In genomic region chr1:101585325-101586028, GRCm38 (mm10) we compare ENCODE assay signal across 23 mouse cellular contexts.
DNase-seq lines count a peak whose midpoint lies in the region; ATAC-seq lines count a peak whose summit lies in the region.
"Had no signal": no experiment of that assay in that cellular context is flagged by ENCODE, and none has a peak within 500 bp of the region (broad histone marks: within the 10 kb centered on the region; RNA-seq: fewer than 3 reads in every experiment).

No protein-coding gene starts in this region.

- WGBS in forebrain, embryonic 14.5 days, result 42% methylated on average over 2 of the region's 2 CpGs
- 48% methylated on average over 2 of the region's 2 CpGs for WGBS in forebrain, embryonic 12.5 days
- WGBS in neural tube, embryonic 11.5 days, result 35% methylated on average over 2 of the region's 2 CpGs
- WGBS in neural tube, embryonic 15.5 days, result 8% methylated on average over 2 of the region's 2 CpGs
- WGBS in midbrain, embryonic 14.5 days, result 31% methylated on average over 2 of the region's 2 CpGs

- DNase-seq in forebrain, embryonic 14.5 days (ENCODE audit: low spot score), result peak; percentile 1
- no peak for DNase-seq in neural tube, embryonic 11.5 days (ENCODE audit: low spot score)
- peak; percentile 49 for DNase-seq in midbrain, embryonic 14.5 days
- DNase-seq in telencephalon, adult 2 months (ENCODE audit: low read depth, low spot score), result peak; percentile 15
- DNase-seq in spleen, postnatal 10 days (ENCODE audit: low spot score in 2 of 2), result no peak
- DNase-seq in left cerebral cortex, adult 11 months (ENCODE audit: low spot score), result no peak
- DNase-seq: adrenal gland, postnatal 14 days; cerebellum, adult 9-10 months; cerebellum, postnatal 25 days; gastrocnemius, postnatal 10 days; heart, adult 18-20 months; heart, postnatal 10 days; heart, postnatal 4 days had no signal

- H3K9me3 ChIP-seq in forebrain, embryonic 14.5 days (replicated peaks; ENCODE audit: control insufficient read depth, low read length), result no peaks in the 10 kb centered on the region
- no peaks in the 10 kb centered on the region for H3K9me3 ChIP-seq in forebrain, embryonic 12.5 days
- no peaks in the 10 kb centered on the region for H3K9me3 ChIP-seq in neural tube, embryonic 11.5 days (ENCODE audit: control insufficient read depth, low read length)
- no peaks in the 10 kb centered on the region for H3K9me3 ChIP-seq in neural tube, embryonic 15.5 days (replicated peaks)
- H3K9me3 ChIP-seq in midbrain, embryonic 14.5 days (ENCODE audit: control insufficient read depth, low read length), result no peaks in the 10 kb centered on the region
- H3K9me3 ChIP-seq: embryonic facial prominence, embryonic 12.5 days; forebrain, embryonic 15.5 days; heart, embryonic 10.5 days; intestine, embryonic 15.5 days had no signal

- no peaks in the 10 kb centered on the region for H3K27me3 ChIP-seq in forebrain, embryonic 14.5 days (replicated peaks; ENCODE audit: control insufficient read depth, insufficient read depth, low read length)
- no peaks in the 10 kb centered on the region for H3K27me3 ChIP-seq in forebrain, embryonic 12.5 days
- no peaks in the 10 kb centered on the region for H3K27me3 ChIP-seq in neural tube, embryonic 11.5 days (ENCODE audit: control insufficient read depth, insufficient read depth, low read length)
- H3K27me3 ChIP-seq in neural tube, embryonic 15.5 days (replicated peaks), result no peaks in the 10 kb centered on the region
- no peaks in the 10 kb centered on the region for H3K27me3 ChIP-seq in midbrain, embryonic 14.5 days (ENCODE audit: control insufficient read depth, insufficient read depth, low read length)
- H3K27me3 ChIP-seq: CH12.LX; embryonic facial prominence, embryonic 12.5 days; forebrain, embryonic 15.5 days; intestine, embryonic 15.5 days; Patski had no signal

- no peaks in the 10 kb centered on the region for H3K36me3 ChIP-seq in forebrain, embryonic 14.5 days (ENCODE audit: control insufficient read depth, insufficient read depth, low read length)
- H3K36me3 ChIP-seq in forebrain, embryonic 12.5 days (replicated peaks), result no peaks in the 10 kb centered on the region
- no peaks in the 10 kb centered on the region for H3K36me3 ChIP-seq in neural tube, embryonic 11.5 days (ENCODE audit: control insufficient read depth, insufficient read depth, low read length)
- no peaks in the 10 kb centered on the region for H3K36me3 ChIP-seq in neural tube, embryonic 15.5 days
- H3K36me3 ChIP-seq in midbrain, embryonic 14.5 days (ENCODE audit: control insufficient read depth, insufficient read depth, low read length), result no peaks in the 10 kb centered on the region
- H3K36me3 ChIP-seq: embryonic facial prominence, embryonic 12.5 days; forebrain, embryonic 15.5 days; heart, embryonic 10.5 days; intestine, embryonic 15.5 days had no signal

- H3K4me2 ChIP-seq in forebrain, embryonic 14.5 days (ENCODE audit: low read length), result no peak overlapping the region
- H3K4me2 ChIP-seq in forebrain, embryonic 12.5 days, result no peak overlapping the region
- H3K4me2 ChIP-seq in neural tube, embryonic 11.5 days (ENCODE audit: low read depth), result no peak overlapping the region
- H3K4me2 ChIP-seq in neural tube, embryonic 15.5 days, result no peak overlapping the region
- H3K4me2 ChIP-seq in midbrain, embryonic 14.5 days (ENCODE audit: low read length), result no peak overlapping the region
- H3K4me2 ChIP-seq: embryonic facial prominence, embryonic 12.5 days; forebrain, embryonic 15.5 days; hindbrain, embryonic 14.5 days; intestine, embryonic 15.5 days had no signal

- no peak overlapping the region for H3K27ac ChIP-seq in forebrain, embryonic 14.5 days (ENCODE audit: low read depth, low read length)
- H3K27ac ChIP-seq in forebrain, embryonic 12.5 days, result no peak overlapping the region
- no peak overlapping the region for H3K27ac ChIP-seq in neural tube, embryonic 11.5 days (ENCODE audit: low read depth, low read length)
- H3K27ac ChIP-seq in neural tube, embryonic 15.5 days (replicated peaks), result no peak overlapping the region
- H3K27ac ChIP-seq in midbrain, embryonic 14.5 days (replicated peaks; ENCODE audit: low read depth, low read length), result 0 out of 2 replicates have a peak overlapping the region, but pooled peaks have one; percentile 32
- H3K27ac ChIP-seq: embryonic facial prominence, embryonic 12.5 days; forebrain, embryonic 15.5 days; heart, embryonic 10.5 days; hindbrain, embryonic 14.5 days; intestine, embryonic 15.5 days had no signal

- no peaks in the 10 kb centered on the region for H3K4me1 ChIP-seq in forebrain, embryonic 14.5 days (ENCODE audit: control insufficient read depth, insufficient read depth, low read length)
- H3K4me1 ChIP-seq in forebrain, embryonic 12.5 days, result 0 out of 2 replicates have a peak, but pooled peaks cover 3% of the 10 kb centered on the region
- no peaks in the 10 kb centered on the region for H3K4me1 ChIP-seq in neural tube, embryonic 11.5 days (ENCODE audit: control insufficient read depth, insufficient read depth, low read length)
- no peaks in the 10 kb centered on the region for H3K4me1 ChIP-seq in neural tube, embryonic 15.5 days
- H3K4me1 ChIP-seq in midbrain, embryonic 14.5 days (ENCODE audit: control insufficient read depth, insufficient read depth, low read length), result no peaks in the 10 kb centered on the region
- H3K4me1 ChIP-seq: embryonic facial prominence, embryonic 12.5 days; forebrain, embryonic 15.5 days; heart, embryonic 10.5 days; intestine, embryonic 15.5 days had no signal

- H3K9ac ChIP-seq in forebrain, embryonic 14.5 days (ENCODE audit: low read length), result no peak overlapping the region
- H3K9ac ChIP-seq in forebrain, embryonic 12.5 days, result no peak overlapping the region
- no peak overlapping the region for H3K9ac ChIP-seq in neural tube, embryonic 11.5 days (ENCODE audit: low read length)
- H3K9ac ChIP-seq in neural tube, embryonic 15.5 days (replicated peaks), result no peak overlapping the region
- H3K9ac ChIP-seq in midbrain, embryonic 14.5 days (replicated peaks; ENCODE audit: low read length), result no peak overlapping the region
- H3K9ac ChIP-seq: embryonic facial prominence, embryonic 12.5 days; forebrain, embryonic 15.5 days; hindbrain, embryonic 14.5 days; intestine, embryonic 15.5 days had no signal

- no peak for ATAC-seq in forebrain, embryonic 14.5 days
- no peak for ATAC-seq in forebrain, embryonic 12.5 days (ENCODE audit: low FRiP score)
- ATAC-seq in neural tube, embryonic 11.5 days (ENCODE audit: insufficient read depth, low FRiP score, low TSS enrichment), result peak; percentile 48
- no peak for ATAC-seq in neural tube, embryonic 15.5 days (ENCODE audit: low FRiP score)
- no peak for ATAC-seq in midbrain, embryonic 14.5 days (ENCODE audit: low FRiP score, low TSS enrichment)
- ATAC-seq: activated CD4-positive, CD25-positive, alpha-beta regulatory T cell, adult 4 months; forebrain, embryonic 15.5 days; intestine, embryonic 15.5 days; Patski had no signal

- H3K4me3 ChIP-seq in forebrain, embryonic 14.5 days (ENCODE audit: low read depth, low read length), result no peak overlapping the region
- no peak overlapping the region for H3K4me3 ChIP-seq in forebrain, embryonic 12.5 days (replicated peaks)
- H3K4me3 ChIP-seq in neural tube, embryonic 11.5 days (ENCODE audit: low read depth, low read length), result no peak overlapping the region
- no peak overlapping the region for H3K4me3 ChIP-seq in neural tube, embryonic 15.5 days (replicated peaks)
- H3K4me3 ChIP-seq in midbrain, embryonic 14.5 days (replicated peaks; ENCODE audit: low read depth, low read length), result no peak overlapping the region
- H3K4me3 ChIP-seq: embryonic facial prominence, embryonic 12.5 days; forebrain, embryonic 15.5 days; heart, embryonic 10.5 days; intestine, embryonic 15.5 days had no signal

Comparison
In these comparisons a context has a peak if more than half of its experiments do, and no peak if none do; other contexts are left out.
1. DNase-seq: peak in forebrain, embryonic 14.5 days (single experiment), midbrain, embryonic 14.5 days (single experiment) and telencephalon, adult 2 months (single experiment); none in neural tube, embryonic 11.5 days (single experiment), spleen, postnatal 10 days (0 of 2) and left cerebral cortex, adult 11 months (single experiment).